Mouse (Mus musculus) kidney, embryonic 15.5 days (tissue): Measurements from ENCODE around the gene Hsd3b2. TPM values are rescaled to one million over a fixed set of nuclear protein-coding genes. Genes with fewer than 3 reads are reported as not detected.

Experiments
- polyA plus RNA-seq: library from polyadenylated mRNA; unstranded; fragments of >200 nt; fragmentation: Nextera tagmentation; extraction: Ambion mirVana; gene quantifications from 2 replicates; pipeline ENCODE4 v1.2.1, GENCODE M21; 2015

Hsd3b2 gene
- polyA plus RNA-seq, 1 experiment from 2014 or later, result 0.04 TPM

Other genes starting within 250 kb of the Hsd3b2 start
- 30.2 and 36.1 TPM in 2 replicates for gene Hsd3b4, start 214.0 kb downstream of the Hsd3b2 start, polyA plus RNA-seq
- gene Gm10681, start 135.7 kb downstream of the Hsd3b2 start, polyA plus RNA-seq, result 49.8 and 57.4 TPM in 2 replicates
- not detected in 2 replicates for gene Hsd3b5, start 94.3 kb downstream of the Hsd3b2 start, polyA plus RNA-seq
- gene Hsd3b3, start 38.6 kb upstream of the Hsd3b2 start, polyA plus RNA-seq, result 0.66 and 0.87 TPM in 2 replicates
- gene Hsd3b6, start 89.9 kb upstream of the Hsd3b2 start, polyA plus RNA-seq, result 1.8 and 2.6 TPM in 2 replicates
- gene Hsd3b1, start 135.3 kb upstream of the Hsd3b2 start, polyA plus RNA-seq, result 13.6 and 41.4 TPM in 2 replicates
- 27.5 and 28.8 TPM in 2 replicates for gene Hao2, start 168.7 kb upstream of the Hsd3b2 start, polyA plus RNA-seq